Mouse (Mus musculus) stomach, embryonic 14.5 days (tissue): ENCODE measurements around the gene Smc5. TPM values are rescaled to one million over a fixed set of nuclear protein-coding genes. Genes with fewer than 3 reads are reported as not detected.
A peak's percentile ranks its signal among the peaks of the same experiment; 100 is the strongest.

Experiments used
- ATAC-seq: fragments of 200-750 bp; cut with Nextera tagmentation; 2 replicates; pipeline ENCODE4 v1.8.0; 2017; ENCODE audit warnings: low read depth, moderate TSS enrichment; ENCODE audit not compliant: insufficient number of reproducible peaks, insufficient read depth, low FRiP score
- H3K27ac ChIP-seq: fragments of 300-500 bp; sonication (generic); 2 replicates; pipeline ENCODE4 v1.5.1; 2014; ENCODE audit warnings: mild to moderate bottlenecking, low read length, moderate library complexity, mixed read lengths
- H3K27me3 ChIP-seq: fragments of 300-500 bp; sonication (generic); 2 replicates; pipeline ENCODE4 v1.6.1; 2014; ENCODE audit warnings: low read length, control low read depth, mixed read lengths; ENCODE audit not compliant: control insufficient read depth, insufficient read depth
- H3K36me3 ChIP-seq: fragments of 300-500 bp; sonication (generic); 2 replicates; pipeline ENCODE4 v1.6.1; 2014; ENCODE audit warnings: mild to moderate bottlenecking, control low read depth, low read length, moderate library complexity, mixed read lengths; ENCODE audit not compliant: control insufficient read depth, insufficient read depth
- H3K4me1 ChIP-seq: fragments of 300-500 bp; sonication (generic); 2 replicates; pipeline ENCODE4 v1.6.1; 2014; ENCODE audit warnings: low read length, control low read depth, mixed read lengths; ENCODE audit not compliant: control insufficient read depth, insufficient read depth
- H3K4me2 ChIP-seq: fragments of 300-500 bp; sonication (generic); replicated peaks from 2 replicates; pipeline ENCODE4 v1.6.1; 2014; ENCODE audit warnings: low read depth, low read length, control low read depth
- H3K4me3 ChIP-seq: fragments of 300-500 bp; sonication (generic); 2 replicates; pipeline ENCODE4 v1.5.1; 2014; ENCODE audit warnings: low read depth, low read length, control low read depth
- H3K9ac ChIP-seq: fragments of 300-500 bp; sonication (generic); replicated peaks from 2 replicates; pipeline ENCODE4 v1.6.1; 2014; ENCODE audit warnings: low read depth, mild to moderate bottlenecking, control low read depth, low read length, moderate library complexity, mixed read lengths
- H3K9me3 ChIP-seq: fragments of 300-500 bp; sonication (generic); 2 replicates; pipeline ENCODE4 v1.6.1; 2016; ENCODE audit warnings: low read depth, low read length, control low read depth; ENCODE audit not compliant: control insufficient read depth
- WGBS: fragments of 180-500 bp; shearing (Covaris S2); extraction: QIAGEN DNeasy Blood & Tissue Kit; methylation state at CpG from one replicate; pipeline ENCODE4 v1.1.7; 2014; 5-methylcytosine and 5-hydroxymethylcytosine counted together
- polyA plus RNA-seq: library from polyadenylated mRNA; unstranded; fragments of >200 nt; fragmentation: Nextera tagmentation; extraction: Ambion mirVana; gene quantifications from 2 replicates; pipeline ENCODE4 v1.2.1, GENCODE M21; 2014

Gene Smc5
- polyA plus RNA-seq, 1 experiment from 2014 or later: 42.3 TPM

- 81% methylated on average over 1 of the region's 1 CpGs for WGBS
- no peaks in the 10 kb centered on the region for H3K27me3 ChIP-seq
Observed at GRCm38 (mm10) chr19:23298917-23299316, 25.2 kb upstream of the Smc5 start.

GRCm38 (mm10) chr19:23297191-23297590 is 23.5 kb upstream of the Smc5 start:
- Histone ChIP-seq H3K27ac (no peak overlapping the region), H3K4me3 (no peak overlapping the region), H3K9me3 (no peaks in the 10 kb centered on the region), H3K36me3 (no peaks in the 10 kb centered on the region), H3K27me3 (no peaks in the 10 kb centered on the region), H3K4me2 (no peak overlapping the region), H3K4me1 (no peaks in the 10 kb centered on the region), H3K9ac (no peak overlapping the region)
- ATAC-seq: no peak

More at GRCm38 (mm10) chr19:23298917-23299316, 25.2 kb upstream of the Smc5 start:
- no peaks in the 10 kb centered on the region for H3K9me3 ChIP-seq
- no peak overlapping the region for H3K4me2 ChIP-seq
- no peaks in the 10 kb centered on the region for H3K4me1 ChIP-seq
- no peak overlapping the region for H3K4me3 ChIP-seq
- ATAC-seq: no peak
- H3K36me3 ChIP-seq: no peaks in the 10 kb centered on the region
- no peak overlapping the region for H3K9ac ChIP-seq
- H3K27ac ChIP-seq: no peak overlapping the region

GRCm38 (mm10) chr19:23289251-23289650 is 15.6 kb upstream of the Smc5 start:
- WGBS: 74% methylated on average over 1 of the region's 1 CpGs
- Histone ChIP-seq H3K4me3 (no peak overlapping the region), H3K9ac (no peak overlapping the region), H3K4me2 (no peak overlapping the region), H3K4me1 (no peaks in the 10 kb centered on the region), H3K36me3 (no peaks in the 10 kb centered on the region), H3K27me3 (no peaks in the 10 kb centered on the region), H3K9me3 (no peaks in the 10 kb centered on the region; the same call in 1 of the 2 replicates), H3K27ac (no peak overlapping the region)
- ATAC-seq: no peak

- no peaks in the 10 kb centered on the region for H3K36me3 ChIP-seq
- no peaks in the 10 kb centered on the region for H3K4me1 ChIP-seq
- H3K27ac ChIP-seq: no peak overlapping the region
- H3K9me3 ChIP-seq: no peaks in the 10 kb centered on the region
- WGBS: 52% methylated on average over 8 of the region's 8 CpGs
- ATAC-seq: no peak
- H3K4me2 ChIP-seq: no peak overlapping the region
- H3K27me3 ChIP-seq: no peaks in the 10 kb centered on the region
- no peak overlapping the region for H3K4me3 ChIP-seq
- no peak overlapping the region for H3K9ac ChIP-seq
Observed at GRCm38 (mm10) chr19:23281911-23282660, 8.4 kb upstream of the Smc5 start.

- H3K36me3 ChIP-seq: no peaks in the 10 kb centered on the region
- no peak overlapping the region for H3K9ac ChIP-seq
- no peaks in the 10 kb centered on the region for H3K27me3 ChIP-seq
- peak; percentile 35; the same call in 1 of the 2 replicates for ATAC-seq
- peak overlapping the region; percentile 71; the same call in 1 of the 2 replicates for H3K27ac ChIP-seq
- 54% methylated on average over 4 of the region's 4 CpGs for WGBS
- H3K4me1 ChIP-seq: peaks cover 6% of the 10 kb centered on the region
- peak overlapping the region; percentile 95 for H3K4me3 ChIP-seq
- no peaks in the 10 kb centered on the region for H3K9me3 ChIP-seq
- peak overlapping the region; percentile 56 for H3K4me2 ChIP-seq
Observed at GRCm38 (mm10) chr19:23274054-23274724, 492 bp upstream of the Smc5 start.

- H3K9me3 ChIP-seq: no peaks in the 10 kb centered on the region
- H3K27me3 ChIP-seq: no peaks in the 10 kb centered on the region
- no peaks in the 10 kb centered on the region for H3K4me1 ChIP-seq
- WGBS: 87% methylated on average over 9 of the region's 9 CpGs
- H3K36me3 ChIP-seq: peaks cover 36% of the 10 kb centered on the region
- no peak for ATAC-seq
- no peak overlapping the region for H3K4me3 ChIP-seq
- H3K4me2 ChIP-seq: no peak overlapping the region
- H3K9ac ChIP-seq: no peak overlapping the region
- no peak overlapping the region for H3K27ac ChIP-seq
Observed at GRCm38 (mm10) chr19:23256771-23257170, 16.9 kb downstream of the Smc5 start.

- Histone ChIP-seq H3K4me3 (no peak overlapping the region), H3K4me2 (no peak overlapping the region), H3K36me3 (peaks cover 12% of the 10 kb centered on the region), H3K27ac (no peak overlapping the region), H3K9ac (no peak overlapping the region), H3K27me3 (no peaks in the 10 kb centered on the region), H3K9me3 (no peaks in the 10 kb centered on the region), H3K4me1 (no peaks in the 10 kb centered on the region)
- 92% methylated on average over 2 of the region's 2 CpGs for WGBS
- ATAC-seq: no peak
Observed at GRCm38 (mm10) chr19:23246473-23246872, 27.2 kb downstream of the Smc5 start.

- Histone ChIP-seq H3K4me1 (no peaks in the 10 kb centered on the region), H3K9me3 (no peaks in the 10 kb centered on the region), H3K9ac (no peak overlapping the region), H3K4me2 (no peak overlapping the region), H3K27ac (no peak overlapping the region), H3K27me3 (no peaks in the 10 kb centered on the region), H3K4me3 (no peak overlapping the region), H3K36me3 (peaks cover 21% of the 10 kb centered on the region)
- ATAC-seq: no peak
- WGBS: 60% methylated on average over 4 of the region's 4 CpGs
Observed at GRCm38 (mm10) chr19:23225065-23225464, 48.6 kb downstream of the Smc5 start.
